Mouse (Mus musculus): Measurements from ENCODE around the gene Gm44596. TPM values are rescaled to one million over a fixed set of nuclear protein-coding genes. Genes with fewer than 3 reads are reported as not detected.
A peak's percentile ranks its signal among the peaks of the same experiment; 100 is the strongest.

The Gm44596 gene
- polyA plus RNA-seq, 1 experiment = not detected

- H3K9ac ChIP-seq (ENCODE audit: low read depth, poor library complexity, severe bottlenecking) = peak overlapping the region; percentile 67
- H3K27me3 ChIP-seq (ENCODE audit: control insufficient read depth, insufficient read depth, low read length, poor library complexity, severe bottlenecking) = no peaks in the 10 kb centered on the region
- H3K9me3 ChIP-seq (replicated peaks; ENCODE audit: control insufficient read depth, insufficient read depth, low read length, poor library complexity, severe bottlenecking) = no peaks in the 10 kb centered on the region
- H3K36me3 ChIP-seq (ENCODE audit: control insufficient read depth, insufficient read depth, low read length, poor library complexity, severe bottlenecking) = 0 out of 2 replicates have a peak, but pooled peaks cover 2% of the 10 kb centered on the region
- H3K27ac ChIP-seq (ENCODE audit: insufficient read depth, low read length) = peak overlapping the region; percentile 97
- TF ChIP-seq EP300 (IDR thresholded peaks at IDR 0.05; ENCODE audit: insufficient read depth, low read depth, low read length) (peak; percentile 83), CTCF (IDR thresholded peaks at IDR 0.05; ENCODE audit: low read depth, low read length) (peak; percentile 58), POLR2A (IDR thresholded peaks at IDR 0.05; ENCODE audit: insufficient read depth, low read length) (no peak)
- H3K4me1 ChIP-seq (ENCODE audit: control insufficient read depth, insufficient read depth, low read length) = peaks cover 7% of the 10 kb centered on the region
- peak overlapping the region; percentile 58 for H3K4me3 ChIP-seq (ENCODE audit: low read depth, low read length)
Measured at GRCm38 (mm10) chr6:128445761-128446535, 70.6 kb downstream of the Gm44596 start.

- no peak overlapping the region for H3K4me3 ChIP-seq (ENCODE audit: low read depth, low read length)
- H3K4me1 ChIP-seq (ENCODE audit: control insufficient read depth, insufficient read depth, low read length) = peaks cover 7% of the 10 kb centered on the region
- no peaks in the 10 kb centered on the region for H3K9me3 ChIP-seq (replicated peaks; ENCODE audit: control insufficient read depth, insufficient read depth, low read length, poor library complexity, severe bottlenecking)
- H3K27me3 ChIP-seq (ENCODE audit: control insufficient read depth, insufficient read depth, low read length, poor library complexity, severe bottlenecking) = no peaks in the 10 kb centered on the region
- H3K36me3 ChIP-seq (ENCODE audit: control insufficient read depth, insufficient read depth, low read length, poor library complexity, severe bottlenecking) = 0 out of 2 replicates have a peak, but pooled peaks cover 2% of the 10 kb centered on the region
- TF ChIP-seq CTCF (IDR thresholded peaks at IDR 0.05; ENCODE audit: low read depth, low read length) (no peak), EP300 (IDR thresholded peaks at IDR 0.05; ENCODE audit: insufficient read depth, low read depth, low read length) (no peak), POLR2A (IDR thresholded peaks at IDR 0.05; ENCODE audit: insufficient read depth, low read length) (no peak)
- H3K27ac ChIP-seq (ENCODE audit: insufficient read depth, low read length) = no peak overlapping the region
- no peak overlapping the region for H3K9ac ChIP-seq (ENCODE audit: low read depth, poor library complexity, severe bottlenecking)
Measured at GRCm38 (mm10) chr6:128447063-128447462, 71.8 kb downstream of the Gm44596 start.

GRCm38 (mm10) chr6:128455835-128456605, 80.7 kb downstream of the Gm44596 start:
- H3K9ac ChIP-seq (ENCODE audit: low read depth, poor library complexity, severe bottlenecking) = no peak overlapping the region
- H3K27ac ChIP-seq (ENCODE audit: insufficient read depth, low read length) = no peak overlapping the region
- H3K4me1 ChIP-seq (ENCODE audit: control insufficient read depth, insufficient read depth, low read length) = peaks cover 1% of the 10 kb centered on the region
- H3K9me3 ChIP-seq (replicated peaks; ENCODE audit: control insufficient read depth, insufficient read depth, low read length, poor library complexity, severe bottlenecking) = no peaks in the 10 kb centered on the region
- TF ChIP-seq CTCF (IDR thresholded peaks at IDR 0.05; ENCODE audit: low read depth, low read length) (no peak), POLR2A (IDR thresholded peaks at IDR 0.05; ENCODE audit: insufficient read depth, low read length) (no peak), EP300 (IDR thresholded peaks at IDR 0.05; ENCODE audit: insufficient read depth, low read depth, low read length) (no peak)
- no peaks in the 10 kb centered on the region for H3K36me3 ChIP-seq (ENCODE audit: control insufficient read depth, insufficient read depth, low read length, poor library complexity, severe bottlenecking)
- no peak overlapping the region for H3K4me3 ChIP-seq (ENCODE audit: low read depth, low read length)
- H3K27me3 ChIP-seq (ENCODE audit: control insufficient read depth, insufficient read depth, low read length, poor library complexity, severe bottlenecking) = no peaks in the 10 kb centered on the region

Other genes with a start within 250 kb of the Gm44596 start
- gene Tspan9, start 231.9 kb upstream of the Gm44596 start, polyA plus RNA-seq (2011; ENCODE audit: insufficient read depth, insufficient read length, low read depth, missing spikeins) = 90.5 and 99.3 TPM in 2 replicates
- gene Tead4, start 74.7 kb upstream of the Gm44596 start, polyA plus RNA-seq (2011; ENCODE audit: insufficient read depth, insufficient read length, low read depth, missing spikeins) = 29.9 and 31.8 TPM in 2 replicates
- gene Tulp3, start 19.7 kb upstream of the Gm44596 start, polyA plus RNA-seq (2011; ENCODE audit: insufficient read depth, insufficient read length, low read depth, missing spikeins) = 49.1 and 57.4 TPM in 2 replicates
- gene Rhno1, start 12.6 kb upstream of the Gm44596 start, polyA plus RNA-seq (2011; ENCODE audit: insufficient read depth, insufficient read length, low read depth, missing spikeins) = 65.0 and 71.9 TPM in 2 replicates
- 68.7 and 69.2 TPM in 2 replicates for gene Foxm1, start 12.5 kb upstream of the Gm44596 start, polyA plus RNA-seq (2011; ENCODE audit: insufficient read depth, insufficient read length, low read depth, missing spikeins)
- not detected in 2 replicates for gene Tex52, start within 50 bp of the Gm44596 start, polyA plus RNA-seq (2011; ENCODE audit: insufficient read depth, insufficient read length, low read depth, missing spikeins)
- not detected in 2 replicates for gene Nrip2, start 23.8 kb downstream of the Gm44596 start, polyA plus RNA-seq (2011; ENCODE audit: insufficient read depth, insufficient read length, low read depth, missing spikeins)
- gene Itfg2, start 49.4 kb downstream of the Gm44596 start, polyA plus RNA-seq (2011; ENCODE audit: insufficient read depth, insufficient read length, low read depth, missing spikeins) = 16.3 and 21.6 TPM in 2 replicates
- 411 and 413 TPM in 2 replicates for gene Fkbp4, start 63.2 kb downstream of the Gm44596 start, polyA plus RNA-seq (2011; ENCODE audit: insufficient read depth, insufficient read length, low read depth, missing spikeins)
- gene Pzp, start 151.2 kb downstream of the Gm44596 start, polyA plus RNA-seq (2011; ENCODE audit: insufficient read depth, insufficient read length, low read depth, missing spikeins) = 0.94 and 2.6 TPM in 2 replicates
- not detected in 2 replicates for gene A2ml1, start 206.1 kb downstream of the Gm44596 start, polyA plus RNA-seq (2011; ENCODE audit: insufficient read depth, insufficient read length, low read depth, missing spikeins)
- not detected in 2 replicates for gene Klrb1a, start 248.0 kb downstream of the Gm44596 start, polyA plus RNA-seq (2011; ENCODE audit: insufficient read depth, insufficient read length, low read depth, missing spikeins)